Mouse (Mus musculus) adrenal gland, postnatal 0 days (tissue): Measurements from ENCODE around the gene Olfr309. TPM values are rescaled to one million over a fixed set of nuclear protein-coding genes. Genes with fewer than 3 reads are reported as not detected.

Experiments used
- microRNA-seq: library from miRNA; unstranded; fragments of <30 nt; microRNA quantifications from one replicate; pipeline ENCODE4, GENCODE M21; 2016; ENCODE audit warnings: borderline replicate concordance; ENCODE audit not compliant: insufficient number of aligned reads
- polyA plus RNA-seq: library from polyadenylated mRNA; unstranded; fragments of >200 nt; fragmentation: Nextera tagmentation; extraction: Ambion mirVana; gene quantifications from 2 replicates; pipeline ENCODE4 v1.2.1, GENCODE M21; 2015

Gene Olfr309
- not detected in 2 replicates for polyA plus RNA-seq

DNA sequence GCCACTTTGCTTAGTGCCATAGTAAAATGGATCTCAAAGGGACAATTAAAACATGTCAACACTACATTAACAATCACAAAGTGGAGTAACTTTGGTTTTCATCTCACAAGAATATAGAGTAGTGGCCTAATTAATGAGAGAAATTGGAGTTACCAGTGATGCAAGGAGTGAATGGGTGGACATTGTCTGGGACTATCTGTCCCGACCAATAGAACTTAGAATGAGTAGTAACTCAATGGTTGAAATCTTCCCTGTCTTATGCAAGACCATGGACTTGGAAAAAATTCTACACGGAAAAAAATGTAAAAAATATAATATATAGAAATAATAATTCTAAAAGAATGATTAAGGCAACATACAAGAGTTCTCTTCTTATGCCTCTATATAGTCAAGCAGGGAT, at the start of gene Olfr309:
Gene Olfr309 (minus strand): TSS at position 101 of the 400 bp plus-strand sequence.

DNA sequence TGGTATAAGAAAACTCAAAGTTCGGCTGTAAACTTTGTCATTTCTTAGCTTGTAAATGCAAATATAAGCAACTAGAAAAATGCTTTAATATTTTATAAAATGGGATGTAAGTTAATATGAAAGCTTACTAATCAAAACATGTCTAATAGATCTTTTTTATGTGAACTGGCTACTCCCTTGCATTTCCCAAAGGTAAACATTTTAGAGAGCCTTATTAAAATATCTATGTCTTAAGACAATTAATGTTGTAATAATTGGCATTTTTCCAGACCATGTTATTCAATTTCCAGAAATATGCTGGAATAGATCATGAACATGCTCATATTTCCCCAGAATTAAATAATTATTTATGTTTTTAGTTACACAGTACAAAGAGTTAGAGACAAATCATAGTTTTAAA, 24.0 kb upstream of the Olfr309 start, which contains the start of gene Olfr307:
Gene Olfr307 (minus strand): TSS at position 101 of the 400 bp plus-strand sequence.

GRCm38 (mm10) chr7:86325530-86325929, 12.0 kb upstream of the Olfr309 start, which contains the start of gene Olfr308:
Gene Olfr308 (minus strand): TSS chr7:86325630.

GRCm38 (mm10) chr7:86277072-86277471, 36.4 kb downstream of the Olfr309 start, which contains the start of gene Olfr310:
Gene Olfr310 (minus strand): TSS chr7:86277172.

Small RNA genes within 50 kb of the gene (microRNA-seq; reads per million reads assigned to microRNA genes)
- not detected for gene Gm23192

Other genes with a start within 250 kb of the Olfr309 start
- not detected in 2 replicates for gene Vmn2r75, start 141.9 kb downstream of the Olfr309 start, polyA plus RNA-seq
- not detected in 2 replicates for gene Vmn2r76, start 67.4 kb downstream of the Olfr309 start, polyA plus RNA-seq
- not detected in 2 replicates for gene Olfr310, start 36.5 kb downstream of the Olfr309 start, polyA plus RNA-seq
- gene Olfr308, start 11.9 kb upstream of the Olfr309 start, polyA plus RNA-seq, result not detected in 2 replicates
- gene Olfr307, start 23.9 kb upstream of the Olfr309 start, polyA plus RNA-seq, result not detected in 2 replicates
- gene Olfr305, start 53.2 kb upstream of the Olfr309 start, polyA plus RNA-seq, result not detected in 2 replicates
- gene Olfr304, start 73.0 kb upstream of the Olfr309 start, polyA plus RNA-seq, result not detected in 2 replicates
- not detected in 2 replicates for gene Olfr303, start 84.1 kb upstream of the Olfr309 start, polyA plus RNA-seq
- gene Olfr301, start 90.1 kb upstream of the Olfr309 start, polyA plus RNA-seq, result not detected in 2 replicates
- not detected in 2 replicates for gene Olfr299, start 146.2 kb upstream of the Olfr309 start, polyA plus RNA-seq
- gene Olfr298, start 178.8 kb upstream of the Olfr309 start, polyA plus RNA-seq, result not detected in 2 replicates
- not detected in 2 replicates for gene Olfr297, start 206.3 kb upstream of the Olfr309 start, polyA plus RNA-seq